Mouse (Mus musculus): ENCODE measurements around the gene Tfeb.

Tfeb gene

DNA sequence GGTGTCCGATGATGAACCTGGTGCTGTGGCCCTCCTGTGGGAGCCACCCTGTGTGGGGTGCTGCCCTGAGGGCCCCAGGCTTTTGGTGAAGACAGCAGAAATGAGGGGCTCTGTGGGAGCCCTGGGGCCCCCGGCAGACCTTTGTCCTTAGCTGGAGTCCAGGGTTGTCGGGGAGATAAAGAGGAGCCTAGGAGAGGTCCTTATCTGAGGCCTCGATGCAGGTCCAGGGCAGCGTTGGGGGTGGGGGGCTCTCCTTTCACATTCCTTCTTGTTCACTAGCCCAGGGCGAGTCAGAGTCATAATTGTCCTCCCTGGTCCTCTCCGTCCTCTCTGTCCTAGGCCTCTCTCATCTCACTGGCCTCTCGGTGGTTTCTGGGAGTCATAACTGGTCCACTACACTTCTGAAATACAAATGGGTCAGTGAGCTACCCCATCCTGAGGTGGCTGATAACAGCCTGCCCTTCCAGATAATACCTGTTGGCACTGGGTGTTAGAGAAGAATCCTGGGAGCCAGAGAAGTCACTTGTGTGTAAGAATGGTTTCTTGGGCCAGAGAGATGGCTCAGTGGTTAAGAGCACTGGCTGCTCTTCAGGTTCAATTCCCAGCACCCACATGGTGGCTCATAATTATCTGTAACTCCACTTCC lies 16.4 kb downstream of the Tfeb start:
- no peak for DNase-seq (ENCODE audit: low spot score in 2 of 2)

DNA sequence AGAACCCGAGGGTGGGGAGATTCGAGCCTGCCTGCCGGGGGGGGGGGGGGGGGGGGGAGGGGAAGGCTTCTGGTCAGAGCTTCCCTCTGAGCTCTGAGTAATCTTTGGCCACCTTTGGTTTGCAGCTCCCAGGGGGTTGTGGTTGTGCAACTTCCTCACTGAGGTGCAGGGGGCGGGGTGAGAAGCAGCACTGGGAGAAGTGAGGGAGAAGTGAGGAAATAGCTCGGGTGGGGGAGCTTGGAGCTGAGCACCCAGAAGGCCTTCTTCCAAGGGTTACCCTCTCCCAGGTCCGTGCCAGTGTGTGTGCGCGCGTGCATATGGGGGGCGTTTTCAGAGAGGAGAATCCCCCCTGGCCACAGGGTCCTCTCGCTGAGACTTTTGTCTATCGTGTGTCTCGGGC lies 17.4 kb downstream of the Tfeb start:
- no peak for DNase-seq (ENCODE audit: low spot score in 2 of 2)

DNA sequence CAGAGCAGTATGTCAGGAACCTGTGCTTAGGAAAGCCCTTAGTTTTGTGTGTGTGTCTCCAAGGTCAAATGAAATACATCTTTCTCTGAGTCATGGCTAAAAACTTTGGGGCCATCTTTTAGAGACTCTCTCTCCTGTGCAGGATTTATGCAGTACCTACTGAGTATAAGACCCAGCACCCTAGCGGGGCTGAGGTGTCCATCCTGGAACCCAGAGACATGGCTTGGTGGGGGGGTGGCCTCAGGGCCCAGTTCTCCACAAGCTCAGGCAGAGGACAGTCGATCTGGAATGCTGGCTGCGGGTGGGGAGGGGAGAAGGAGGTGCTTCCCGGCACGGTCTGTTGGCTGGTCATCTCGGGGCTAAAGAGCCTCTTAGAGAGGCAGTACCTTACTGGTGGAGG lies 19.5 kb downstream of the Tfeb start:
- DNase-seq (ENCODE audit: low spot score in 2 of 2): no peak

DNA sequence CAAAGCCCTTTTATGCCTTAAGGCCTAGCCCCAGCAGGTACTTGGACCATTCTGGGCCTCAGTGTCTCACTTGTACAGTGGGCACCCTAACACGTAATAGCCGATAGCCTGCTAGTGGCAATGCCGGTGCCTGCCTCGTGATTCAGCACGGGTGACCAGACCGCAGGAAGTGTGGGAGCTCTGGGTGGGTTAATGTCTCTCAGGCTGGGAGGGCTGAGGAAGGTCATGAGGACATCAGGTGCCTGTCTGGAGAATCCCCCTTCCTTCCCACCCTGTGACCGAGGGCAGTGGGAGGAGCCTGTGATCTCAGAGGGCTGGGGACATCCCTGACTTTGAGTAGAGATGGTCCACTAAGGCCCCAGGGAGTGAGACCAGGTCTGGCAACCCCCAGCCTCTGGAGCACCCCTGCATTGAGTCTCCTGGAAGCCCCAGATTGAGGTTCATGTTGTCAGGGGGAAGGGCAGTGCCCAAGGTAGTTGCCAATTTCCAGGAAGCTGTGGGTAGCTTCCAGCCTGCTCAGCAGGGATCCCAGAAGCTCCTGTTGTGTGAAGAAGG lies 20.3 kb downstream of the Tfeb start:
- no peak for DNase-seq (ENCODE audit: low spot score in 2 of 2)

DNA sequence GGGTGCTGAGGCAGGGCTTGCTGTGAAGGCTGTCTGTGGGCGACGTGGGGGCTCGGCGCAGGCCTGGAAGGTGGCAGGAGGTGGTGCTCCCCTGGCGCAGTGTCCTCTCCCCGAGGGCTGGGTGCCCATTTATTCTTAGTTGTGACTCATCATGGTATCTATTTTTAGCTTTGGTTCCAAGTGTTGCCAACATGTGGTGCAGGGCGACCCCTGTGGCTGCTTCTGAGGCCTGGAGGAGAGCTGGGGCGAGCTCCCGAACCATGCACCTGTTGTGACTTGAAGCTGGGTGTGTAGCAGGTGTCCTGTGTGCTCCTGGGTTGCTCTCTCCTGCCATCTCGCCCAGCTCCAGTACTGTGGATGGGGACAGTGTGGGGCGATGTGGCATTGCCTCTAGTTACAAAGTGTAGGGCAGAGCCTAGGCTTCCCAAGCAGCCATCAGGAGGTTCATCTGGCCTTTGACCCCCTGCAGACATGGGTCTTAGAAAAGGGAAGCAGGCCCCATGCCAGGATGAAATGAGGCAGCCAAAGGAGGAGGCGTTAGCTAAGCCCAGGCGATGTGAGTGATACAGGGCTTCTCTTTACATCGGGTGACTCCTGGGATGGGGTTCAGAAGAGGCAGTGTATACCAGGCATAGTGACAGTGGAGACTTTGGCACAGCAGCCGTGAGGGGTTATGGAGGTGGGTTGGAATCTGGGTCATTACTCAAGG lies 23.0 kb downstream of the Tfeb start:
- DNase-seq (ENCODE audit: low spot score in 2 of 2): no peak

DNA sequence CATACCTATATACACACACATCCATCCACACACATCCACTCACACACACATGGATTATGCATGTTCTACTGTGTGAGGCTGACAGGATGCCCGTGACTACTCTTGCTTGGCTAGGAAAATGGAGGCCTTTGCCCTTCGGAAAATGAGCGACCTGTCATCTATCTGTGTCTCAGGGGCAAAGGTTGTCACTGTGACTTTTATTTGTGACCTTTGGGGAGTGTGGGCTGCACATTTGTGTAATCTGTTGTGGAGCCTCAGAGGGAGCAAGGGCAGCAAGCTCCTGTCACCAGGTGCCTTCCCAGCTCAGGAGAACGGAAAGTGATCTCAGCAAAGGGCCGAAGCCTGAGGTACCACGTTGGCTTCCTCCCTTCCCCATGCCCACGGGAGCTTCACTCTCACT lies 25.2 kb downstream of the Tfeb start:
- DNase-seq (ENCODE audit: low spot score in 2 of 2): no peak

DNA sequence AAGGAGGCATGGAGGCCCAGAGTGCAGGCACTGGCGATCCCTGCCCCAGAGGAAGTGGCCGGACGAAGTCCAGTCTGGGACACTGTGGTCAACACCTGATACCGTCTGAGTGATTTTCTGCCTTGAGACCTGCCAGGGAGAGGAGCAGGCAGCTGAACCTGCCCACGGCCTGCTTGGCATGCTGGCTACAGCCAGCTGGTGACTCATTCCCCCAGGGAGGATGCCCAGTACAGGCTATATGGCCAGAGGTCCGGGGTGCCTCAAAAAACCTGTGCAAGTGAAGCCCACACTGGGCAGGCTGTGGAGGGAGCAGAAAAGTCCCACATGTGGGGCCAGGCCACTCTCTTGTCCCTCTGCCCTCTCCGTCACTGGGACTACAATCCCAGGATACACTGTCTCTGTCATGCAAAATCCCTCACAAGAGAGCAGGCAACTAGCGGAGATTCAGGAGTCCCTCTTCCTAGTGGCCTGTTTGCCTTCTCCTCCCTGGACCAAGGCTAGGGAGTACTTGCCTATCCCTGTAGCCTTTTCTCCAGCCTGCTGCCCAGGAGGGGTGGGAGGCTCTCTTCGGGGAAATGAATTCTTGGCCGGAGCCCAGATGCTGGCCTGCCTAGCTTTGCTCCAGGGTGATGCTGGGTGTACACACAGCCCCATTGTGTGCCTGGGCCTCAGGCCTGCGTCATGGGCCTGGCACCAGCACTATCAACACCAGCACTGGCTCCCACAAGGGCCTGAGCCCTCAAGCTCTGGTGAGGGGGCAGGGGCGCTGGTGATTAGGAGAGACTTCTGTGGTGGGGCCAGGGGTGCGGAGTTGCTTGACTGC lies 25.9 kb downstream of the Tfeb start:
- DNase-seq (ENCODE audit: low spot score in 2 of 2): peak; percentile 90 to 91

DNA sequence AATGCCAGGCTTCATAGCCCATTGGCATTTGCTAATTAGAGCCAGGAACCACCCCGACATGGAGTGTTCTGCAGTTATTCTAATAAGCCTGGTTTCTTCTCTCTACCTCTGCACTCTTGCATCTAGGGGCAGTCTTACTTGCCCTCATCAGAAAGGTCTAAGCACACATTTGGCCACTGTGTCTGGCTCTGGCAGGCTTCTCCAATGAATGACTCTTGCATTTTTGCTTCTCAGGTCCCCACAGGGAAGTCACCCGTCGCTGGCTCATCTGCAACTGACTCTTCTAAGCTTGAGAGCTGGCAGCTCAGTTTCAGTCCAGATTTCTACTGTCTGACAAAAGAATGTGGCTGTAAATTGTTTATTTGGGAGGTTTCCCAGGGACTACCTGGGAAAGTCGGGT lies 29.2 kb downstream of the Tfeb start:
- no peak for DNase-seq (ENCODE audit: low spot score in 2 of 2)

DNA sequence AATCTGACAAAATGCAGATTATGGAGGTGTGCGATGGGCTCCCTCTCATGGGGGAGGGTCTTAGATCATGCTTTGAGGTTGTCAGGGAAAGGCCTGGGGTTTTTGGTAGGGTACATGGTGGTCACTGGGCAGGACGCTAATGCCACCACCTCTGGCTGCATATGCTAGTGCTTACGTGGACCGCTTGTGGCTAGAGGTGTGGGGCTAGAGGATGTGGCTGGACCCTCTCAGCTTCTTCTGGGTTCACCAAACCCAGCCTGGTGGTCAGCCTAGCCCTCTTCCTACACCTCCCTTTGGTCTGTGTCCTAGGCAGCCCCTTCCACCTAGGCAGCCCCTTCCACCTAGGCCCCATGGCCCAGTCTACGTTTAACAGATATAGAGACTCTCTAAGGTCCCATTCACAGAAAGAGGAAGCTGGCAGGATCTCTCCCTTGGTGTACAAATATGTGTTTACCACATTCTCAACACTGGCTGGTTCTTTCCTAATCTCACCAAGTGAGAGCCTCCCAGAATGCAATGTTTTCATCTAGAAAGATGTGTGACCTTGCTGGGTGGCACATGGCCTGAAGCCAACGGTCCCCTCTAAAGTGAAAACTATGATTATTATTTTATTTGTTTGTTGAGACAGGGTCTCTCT lies 29.7 kb downstream of the Tfeb start:
- DNase-seq (ENCODE audit: low spot score in 2 of 2): no peak

DNA sequence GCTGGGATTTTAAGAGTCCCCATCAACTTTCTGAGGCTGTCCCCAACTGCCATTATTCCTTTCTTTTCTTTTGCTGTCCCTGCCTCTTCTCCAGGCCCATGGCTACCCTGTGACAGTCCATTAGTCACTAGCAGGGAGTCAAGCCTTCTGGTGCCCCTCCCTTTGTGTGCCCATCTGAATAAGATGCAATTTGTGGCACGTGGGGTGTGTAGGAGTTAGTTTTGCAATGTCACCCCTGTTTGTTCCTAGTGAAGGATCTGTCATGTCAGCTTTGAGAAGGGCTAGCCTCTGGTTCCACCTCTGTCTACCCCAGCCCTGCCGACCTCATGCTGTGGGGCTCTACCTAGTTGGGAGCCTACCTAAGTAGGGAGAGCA lies 30.2 kb downstream of the Tfeb start:
- DNase-seq (ENCODE audit: low spot score in 2 of 2): no peak

DNA sequence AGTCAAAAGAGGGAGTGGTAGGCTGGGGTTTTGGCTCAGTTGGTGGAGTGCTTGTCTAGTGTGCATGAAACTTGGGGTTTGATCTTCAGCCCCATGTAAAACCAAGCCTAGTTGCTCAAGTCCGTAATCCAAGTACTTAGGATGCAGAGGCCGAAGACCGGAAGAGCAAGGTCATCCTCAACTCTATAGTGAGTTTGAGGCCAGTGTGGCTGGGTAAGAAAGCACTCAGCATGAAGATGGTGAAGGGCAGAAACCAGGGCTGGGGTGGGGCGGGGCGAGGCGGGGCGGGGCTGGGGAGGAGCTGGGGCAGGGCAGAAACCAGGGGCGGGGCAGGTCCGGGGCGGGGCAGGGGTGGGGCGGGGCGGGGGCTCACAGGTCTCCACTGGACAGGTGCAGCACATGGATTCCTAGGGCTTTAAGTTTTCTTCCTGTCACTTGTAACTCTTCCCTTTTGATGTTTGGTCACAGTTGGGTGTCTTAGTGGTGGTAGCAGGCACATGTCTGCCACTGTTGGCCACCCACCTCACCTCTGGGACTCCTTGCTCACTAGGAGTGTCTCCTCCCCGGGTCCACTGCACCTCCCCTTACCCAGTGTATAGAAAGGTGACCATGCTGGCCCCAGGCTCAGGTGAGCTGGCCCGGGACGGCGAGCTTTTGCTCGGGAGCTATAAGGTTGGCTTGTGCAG lies 30.8 kb downstream of the Tfeb start:
- no peak for DNase-seq (ENCODE audit: low spot score in 2 of 2)

DNA sequence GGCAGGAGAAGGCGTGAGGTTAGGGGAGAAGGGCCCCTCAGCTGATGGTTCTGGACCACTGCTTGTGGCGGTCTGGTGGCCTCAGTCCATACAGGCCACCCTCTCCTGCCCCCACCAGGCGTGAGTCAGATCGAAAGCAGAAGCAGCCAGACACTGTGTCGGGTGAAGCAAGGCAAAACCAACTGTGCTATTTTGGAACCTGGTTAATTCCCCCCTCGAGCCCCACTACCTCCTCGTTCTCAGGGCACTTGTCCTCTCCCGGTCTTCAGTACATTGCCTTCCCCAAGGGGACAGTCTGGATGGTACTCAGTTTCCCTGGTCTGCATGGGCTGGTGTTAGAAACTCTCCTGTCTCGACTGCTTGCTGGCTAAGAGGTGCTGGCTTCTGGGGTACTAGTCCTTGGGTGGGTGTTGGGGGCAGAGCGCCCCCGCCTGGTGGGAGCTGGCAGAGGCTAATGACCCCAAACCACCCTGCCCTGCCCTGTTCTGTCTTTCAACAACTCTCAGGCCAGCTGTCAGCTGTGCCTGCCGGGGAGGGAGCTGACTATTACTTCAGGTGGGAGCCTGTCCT lies 32.0 kb downstream of the Tfeb start:
- DNase-seq (ENCODE audit: low spot score in 2 of 2): peak; percentile 61 to 71

DNA sequence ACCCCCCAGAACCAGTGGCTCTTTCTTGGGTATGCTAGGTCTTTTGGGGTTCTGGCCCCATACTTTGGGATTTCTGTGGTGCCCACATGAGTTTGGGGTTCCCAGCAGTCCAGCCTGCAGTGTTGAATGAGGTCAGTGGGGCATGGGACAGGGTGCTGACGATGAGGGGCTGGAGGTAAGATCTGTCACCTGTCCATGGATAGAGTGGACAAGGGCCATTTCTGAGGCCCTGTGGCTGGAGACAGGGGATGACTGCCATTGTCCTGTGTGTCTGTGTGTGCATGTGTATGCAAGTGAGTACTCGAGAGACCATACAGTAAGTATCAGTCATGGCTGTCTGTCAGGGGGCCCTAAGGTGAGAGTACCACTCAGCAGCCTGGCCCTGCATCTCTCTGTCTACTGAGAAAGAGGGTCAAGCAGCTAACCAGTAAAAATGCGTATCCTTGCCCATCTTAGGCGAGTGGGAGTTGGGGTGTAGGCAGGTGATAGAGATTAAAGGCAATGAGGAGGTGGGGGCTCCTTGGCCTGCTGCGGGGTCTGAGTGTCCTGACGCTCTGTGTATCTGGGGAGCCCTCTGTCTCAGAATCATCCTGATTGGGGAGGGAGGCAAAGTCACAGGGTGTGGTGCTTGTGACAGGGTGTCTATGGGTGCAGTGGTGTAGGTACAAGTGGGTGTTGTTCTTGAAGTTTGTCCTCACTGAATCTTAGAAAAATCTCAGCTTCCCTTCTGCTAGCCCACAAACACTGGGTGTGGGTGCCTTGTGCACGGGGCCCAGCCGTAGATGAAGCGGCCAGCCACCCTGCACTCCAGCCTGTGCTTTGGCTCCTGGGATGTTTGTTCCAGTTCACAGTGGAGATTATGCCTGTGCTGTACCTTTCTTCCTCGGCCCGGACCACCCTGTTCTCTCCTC lies 32.8 kb downstream of the Tfeb start:
- DNase-seq (ENCODE audit: low spot score in 2 of 2): no peak

DNA sequence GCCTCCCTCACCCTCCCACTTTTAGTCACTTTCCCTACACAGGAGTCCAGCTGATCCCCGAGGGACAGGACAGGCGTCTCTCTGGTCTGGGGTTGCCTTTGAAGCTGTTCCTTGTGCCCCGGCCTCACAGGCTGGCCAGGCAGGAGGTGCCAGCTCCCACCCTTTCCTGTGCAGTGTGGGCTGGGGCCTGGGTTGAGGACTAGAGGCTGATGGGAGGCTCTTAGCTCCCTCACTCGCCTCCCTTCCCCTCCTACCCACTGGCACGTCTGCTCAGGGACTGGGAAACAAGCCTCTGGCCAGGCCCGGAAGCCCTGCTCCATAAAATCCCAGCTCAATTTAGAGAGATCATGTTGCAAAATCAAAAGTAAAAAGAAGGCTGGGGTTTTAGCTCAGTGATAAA lies 36.8 kb downstream of the Tfeb start:
- no peak for DNase-seq (ENCODE audit: low spot score in 2 of 2)

DNA sequence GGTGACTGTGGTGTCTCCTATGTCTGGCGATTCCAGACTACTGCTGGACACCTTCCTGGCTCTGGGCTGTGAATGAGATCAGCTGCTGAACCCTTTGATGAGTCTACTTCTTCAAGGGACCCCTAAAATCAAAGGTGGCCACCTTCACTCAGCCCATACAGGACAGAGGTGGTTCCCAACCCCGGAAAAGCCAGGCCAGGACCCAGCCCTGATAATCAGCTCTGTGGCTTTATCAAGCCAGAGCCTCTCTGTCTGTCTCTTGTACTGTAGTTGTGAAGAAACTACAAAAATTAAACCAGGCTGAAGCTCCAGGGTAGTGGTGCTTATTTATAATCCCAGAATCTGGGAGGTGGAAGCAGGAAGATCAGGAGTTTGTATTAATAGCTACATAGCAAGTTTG lies 40.3 kb downstream of the Tfeb start:
- DNase-seq (ENCODE audit: low spot score in 2 of 2): no peak

DNA sequence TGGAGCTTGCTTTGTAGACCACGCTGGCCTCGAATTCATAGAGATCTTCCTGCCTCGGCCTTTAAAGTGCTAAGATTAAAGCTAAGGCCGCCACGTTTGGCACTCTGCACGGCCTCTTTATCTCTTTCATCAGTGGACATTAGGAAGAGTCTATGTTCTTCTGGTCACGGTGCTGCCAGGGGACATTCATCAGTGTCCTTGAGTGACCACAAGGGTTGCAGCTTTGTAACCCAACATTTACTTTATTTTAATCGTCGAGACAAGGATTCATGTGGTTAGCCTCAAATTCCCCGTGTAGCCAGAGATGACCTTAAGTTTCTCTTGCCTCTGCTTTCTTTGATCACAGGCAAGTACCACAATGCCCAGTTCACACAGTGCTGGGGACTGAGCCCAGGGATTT lies 43.6 kb downstream of the Tfeb start:
- no peak for DNase-seq (ENCODE audit: low spot score in 2 of 2)

DNA sequence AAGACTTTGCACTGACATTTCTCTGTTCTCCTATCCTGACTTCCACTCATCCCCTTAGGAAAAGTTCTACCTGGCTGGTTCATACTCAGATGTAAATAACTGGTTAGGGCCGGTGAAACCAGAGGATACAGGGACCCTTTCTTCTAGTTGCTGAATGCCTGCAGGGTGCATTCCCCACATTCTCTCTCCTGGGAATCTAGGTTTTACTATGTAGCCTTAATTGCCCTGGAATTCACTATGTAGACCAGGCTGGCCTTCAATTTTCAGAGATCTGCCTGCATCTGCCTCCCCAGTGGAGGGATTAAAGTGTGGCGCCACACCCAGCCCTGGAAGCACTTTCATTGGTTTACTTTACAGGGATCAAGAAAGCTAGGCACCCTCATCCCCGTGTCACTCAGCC lies 45.7 kb downstream of the Tfeb start:
- no peak for DNase-seq (ENCODE audit: low spot score in 2 of 2)

DNA sequence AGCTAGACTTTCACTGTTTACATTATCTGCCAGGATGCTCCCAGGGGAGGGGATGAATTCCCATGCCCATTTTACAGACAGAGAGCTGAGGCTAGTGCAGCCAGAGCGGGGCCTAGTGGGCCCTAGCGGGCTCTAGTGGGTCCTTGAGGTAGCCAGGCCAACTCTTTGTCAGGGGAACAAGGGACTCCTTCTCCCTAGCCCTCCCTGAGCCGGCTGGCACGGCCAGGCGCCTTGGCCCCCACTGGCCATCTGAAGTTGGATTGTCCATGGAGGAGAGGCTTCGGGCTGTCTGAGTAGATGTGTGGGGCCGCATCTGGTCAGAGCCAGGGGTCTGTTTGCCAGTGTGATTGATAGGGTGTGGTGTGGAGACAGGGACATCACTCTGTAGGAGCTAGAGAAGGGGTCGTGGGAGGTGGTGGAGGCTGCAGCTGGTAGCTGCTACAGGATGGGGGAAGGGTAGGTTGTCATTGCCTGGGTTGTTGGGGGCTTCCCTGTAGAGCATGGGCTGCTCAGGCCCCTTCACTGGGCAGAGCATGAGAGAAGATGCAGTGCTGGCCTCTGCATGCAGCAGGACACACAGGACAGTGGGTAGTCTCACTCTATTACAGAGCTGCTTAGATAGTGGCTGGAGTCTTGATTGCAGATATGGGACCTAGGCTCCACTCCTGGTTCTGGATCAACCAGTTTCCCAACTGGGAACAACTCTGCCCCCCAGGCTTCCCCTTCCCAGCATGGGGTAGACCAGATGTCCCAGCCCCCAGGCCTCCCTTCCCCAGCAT lies 46.8 kb downstream of the Tfeb start:
- no peak for DNase-seq (ENCODE audit: low spot score in 2 of 2)

DNA sequence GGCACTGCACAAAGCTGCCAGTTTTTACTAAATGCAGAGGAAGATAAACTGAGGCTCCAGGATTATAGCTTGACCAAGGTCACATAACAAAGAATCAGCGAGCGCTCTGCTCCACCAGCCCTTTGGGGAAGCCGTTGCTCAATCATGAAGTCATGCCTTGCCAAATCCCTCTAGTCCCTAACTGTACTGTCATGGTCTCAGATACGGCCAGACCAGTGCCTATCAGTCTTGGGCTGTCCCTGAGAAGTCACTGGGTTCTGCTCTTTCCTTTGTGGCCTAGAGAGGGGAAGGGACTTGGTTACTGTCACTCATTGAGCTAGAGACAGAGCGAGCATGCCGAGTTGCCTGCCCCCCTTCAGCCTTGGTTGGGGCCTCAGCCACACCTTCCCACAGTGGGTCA lies 47.6 kb downstream of the Tfeb start:
- no peak for DNase-seq (ENCODE audit: low spot score in 2 of 2)
